In genomic region chr2:50128322-50129277, GRCm38 (mm10) we compare ENCODE assay signal across 23 mouse cellular contexts.
DNase-seq lines count a peak whose midpoint lies in the region; ATAC-seq and TF ChIP-seq lines count a peak whose summit lies in the region.
"Had no signal": no experiment of that assay in that cellular context is flagged by ENCODE, and none has a peak within 500 bp of the region (broad histone marks: within the 10 kb centered on the region; RNA-seq: fewer than 3 reads in every experiment).

No protein-coding gene starts in this region.

- no peak overlapping the region for H3K9ac ChIP-seq in hindbrain, embryonic 16.5 days (ENCODE audit: low read depth, low read length)
- H3K9ac ChIP-seq in hindbrain, embryonic 11.5 days (ENCODE audit: low read depth, low read length): no peak overlapping the region
- H3K9ac ChIP-seq in forebrain, embryonic 11.5 days (ENCODE audit: low read length): no peak overlapping the region
- H3K9ac ChIP-seq in hindbrain, postnatal 0 days (replicated peaks; ENCODE audit: low read length): no peak overlapping the region
- H3K9ac ChIP-seq: embryonic facial prominence, embryonic 12.5 days had no signal

- H3K4me2 ChIP-seq in hindbrain, embryonic 16.5 days (ENCODE audit: low read length): no peak overlapping the region
- H3K4me2 ChIP-seq in hindbrain, embryonic 11.5 days (replicated peaks; ENCODE audit: low read depth, low read length): no peak overlapping the region
- H3K4me2 ChIP-seq in forebrain, embryonic 11.5 days (ENCODE audit: low read depth, low read length, severe bottlenecking): no peak overlapping the region
- H3K4me2 ChIP-seq in hindbrain, postnatal 0 days (ENCODE audit: low read depth, low read length): no peak overlapping the region
- H3K4me2 ChIP-seq: embryonic facial prominence, embryonic 12.5 days; heart, embryonic 11.5 days; liver, embryonic 11.5 days had no signal

- no peak overlapping the region for H3K4me3 ChIP-seq in hindbrain, embryonic 16.5 days (ENCODE audit: low read length)
- H3K4me3 ChIP-seq in hindbrain, embryonic 11.5 days (ENCODE audit: low read depth, low read length): no peak overlapping the region
- no peak overlapping the region for H3K4me3 ChIP-seq in forebrain, embryonic 11.5 days (ENCODE audit: low read depth, low read length)
- H3K4me3 ChIP-seq in hindbrain, postnatal 0 days (ENCODE audit: low read length): no peak overlapping the region
- H3K4me3 ChIP-seq in layer of hippocampus, adult 2 months: no peak overlapping the region
- H3K4me3 ChIP-seq: embryonic facial prominence, embryonic 12.5 days; erythroblast, embryonic 14.5 days; megakaryocyte, embryonic 14.5 days; myocyte had no signal

- ATAC-seq in hindbrain, embryonic 16.5 days: peak; percentile 53; the same call in 1 of the 2 replicates
- ATAC-seq in hindbrain, embryonic 11.5 days (ENCODE audit: low FRiP score): no peak
- ATAC-seq in forebrain, embryonic 11.5 days (replicated peaks; ENCODE audit: low FRiP score): no peak
- ATAC-seq in hindbrain, postnatal 0 days: no peak
- ATAC-seq: inflammation-experienced regulatory T-cells, adult 6 months had no signal

- no peaks in the 10 kb centered on the region for H3K27me3 ChIP-seq in hindbrain, embryonic 16.5 days (replicated peaks; ENCODE audit: control insufficient read depth, insufficient read depth, low read length)
- no peaks in the 10 kb centered on the region for H3K27me3 ChIP-seq in hindbrain, embryonic 11.5 days (ENCODE audit: control insufficient read depth, insufficient read depth, low read length)
- no peaks in the 10 kb centered on the region for H3K27me3 ChIP-seq in forebrain, embryonic 11.5 days (ENCODE audit: control insufficient read depth, insufficient read depth, low read length)
- no peaks in the 10 kb centered on the region for H3K27me3 ChIP-seq in hindbrain, postnatal 0 days (ENCODE audit: insufficient read depth, low read length)
- H3K27me3 ChIP-seq: embryonic facial prominence, embryonic 12.5 days; megakaryocyte, embryonic 14.5 days had no signal

- no peaks in the 10 kb centered on the region for H3K36me3 ChIP-seq in hindbrain, embryonic 16.5 days (ENCODE audit: control insufficient read depth, insufficient read depth, low read length)
- H3K36me3 ChIP-seq in hindbrain, embryonic 11.5 days (ENCODE audit: control insufficient read depth, insufficient read depth, low read length): no peaks in the 10 kb centered on the region
- H3K36me3 ChIP-seq in forebrain, embryonic 11.5 days (ENCODE audit: control insufficient read depth, insufficient read depth, low read length): no peaks in the 10 kb centered on the region
- H3K36me3 ChIP-seq in hindbrain, postnatal 0 days (ENCODE audit: insufficient read depth, low read length): no peaks in the 10 kb centered on the region
- H3K36me3 ChIP-seq: embryonic facial prominence, embryonic 12.5 days had no signal

- TF ChIP-seq CTCF in brain, embryonic 14.5 days (IDR thresholded peaks at IDR 0.05; ENCODE audit: borderline replicate concordance, extremely low read depth, insufficient read depth, insufficient read length): no peak
- TF ChIP-seq CTCF in hindbrain, postnatal 0 days (IDR thresholded peaks at IDR 0.05; ENCODE audit: low read depth): 0 out of 2 replicates have a peak, but pooled peaks have one; percentile 4
- no peak for TF ChIP-seq CTCF in layer of hippocampus, adult 2 months (conservative IDR thresholded peaks at IDR 0.05)

- 48% methylated on average over 12 of the region's 12 CpGs for WGBS in hindbrain, embryonic 16.5 days
- 76% methylated on average over 12 of the region's 12 CpGs for WGBS in hindbrain, embryonic 11.5 days
- WGBS in forebrain, embryonic 11.5 days: 77% methylated on average over 12 of the region's 12 CpGs
- WGBS in hindbrain, postnatal 0 days: 40% methylated on average over 12 of the region's 12 CpGs

- no peak for DNase-seq in hindbrain, embryonic 11.5 days (ENCODE audit: low spot score)
- DNase-seq in brain, embryonic 14.5 days (ENCODE audit: low read depth): peak; percentile 85
- DNase-seq in forebrain, embryonic 11.5 days (ENCODE audit: low spot score): no peak
- DNase-seq in hindbrain, postnatal 0 days (ENCODE audit: low spot score): peak; percentile 37
- DNase-seq in layer of hippocampus, adult 2 months (ENCODE audit: low spot score in 2 of 2): no peak
- DNase-seq in adrenal gland, adult 2 months: no peak
- no peak for DNase-seq in layer of hippocampus, adult 18-20 months (ENCODE audit: low spot score in 2 of 2)
- DNase-seq: cerebellum, adult 9-11 months; gastrocnemius, postnatal 36 days; kidney, adult 2 months; kidney, postnatal 10 days; left cerebral cortex, postnatal 4 days; lung, adult 2 months; right cerebral cortex, adult 18-20 months; thymus, postnatal 25 days had no signal

- 0 out of 2 replicates have a peak overlapping the region, but pooled peaks have one; percentile 23 for H3K27ac ChIP-seq in hindbrain, embryonic 16.5 days (ENCODE audit: low read depth, low read length)
- H3K27ac ChIP-seq in hindbrain, embryonic 11.5 days (ENCODE audit: low read depth, low read length): no peak overlapping the region
- H3K27ac ChIP-seq in forebrain, embryonic 11.5 days (ENCODE audit: low read depth, low read length): peak overlapping the region; percentile 46
- H3K27ac ChIP-seq in hindbrain, postnatal 0 days: no peak overlapping the region
- H3K27ac ChIP-seq in layer of hippocampus, adult 2 months: no peak overlapping the region
- H3K27ac ChIP-seq: embryonic facial prominence, embryonic 12.5 days had no signal

- no peaks in the 10 kb centered on the region for H3K9me3 ChIP-seq in hindbrain, embryonic 16.5 days (ENCODE audit: control insufficient read depth, low read length)
- no peaks in the 10 kb centered on the region for H3K9me3 ChIP-seq in hindbrain, embryonic 11.5 days (ENCODE audit: control insufficient read depth, low read length)
- no peaks in the 10 kb centered on the region for H3K9me3 ChIP-seq in forebrain, embryonic 11.5 days (ENCODE audit: control insufficient read depth, low read length)
- H3K9me3 ChIP-seq in hindbrain, postnatal 0 days (ENCODE audit: low read length): no peaks in the 10 kb centered on the region
- H3K9me3 ChIP-seq: embryonic facial prominence, embryonic 12.5 days had no signal

- TF ChIP-seq POLR2A in brain, embryonic 14.5 days (IDR thresholded peaks at IDR 0.05; ENCODE audit: borderline replicate concordance, extremely low read depth, insufficient read depth, insufficient read length, poor library complexity, severe bottlenecking): no peak

- H3K4me1 ChIP-seq in hindbrain, embryonic 16.5 days (ENCODE audit: control insufficient read depth, insufficient read depth, low read depth, low read length): peaks cover 12% of the 10 kb centered on the region
- H3K4me1 ChIP-seq in hindbrain, embryonic 11.5 days (replicated peaks; ENCODE audit: control insufficient read depth, insufficient read depth, low read length): no peaks in the 10 kb centered on the region
- peaks cover 5% of the 10 kb centered on the region; the same call in 1 of the 2 replicates for H3K4me1 ChIP-seq in forebrain, embryonic 11.5 days (replicated peaks; ENCODE audit: control insufficient read depth, insufficient read depth, low read length)
- peaks cover 7% of the 10 kb centered on the region for H3K4me1 ChIP-seq in hindbrain, postnatal 0 days (ENCODE audit: insufficient read depth, low read length)
- H3K4me1 ChIP-seq: megakaryocyte, embryonic 14.5 days had no signal

Comparison
In these comparisons a context has a peak if more than half of its experiments do, and no peak if none do; other contexts are left out.
1. H3K27ac ChIP-seq: peak in hindbrain, embryonic 16.5 days (single experiment) and forebrain, embryonic 11.5 days (single experiment); none in hindbrain, embryonic 11.5 days (single experiment), hindbrain, postnatal 0 days (single experiment) and layer of hippocampus, adult 2 months (single experiment).
2. DNase-seq: peak in brain, embryonic 14.5 days (single experiment) and hindbrain, postnatal 0 days (single experiment); none in hindbrain, embryonic 11.5 days (single experiment), forebrain, embryonic 11.5 days (single experiment), layer of hippocampus, adult 2 months (0 of 2), adrenal gland, adult 2 months (single experiment) and layer of hippocampus, adult 18-20 months (0 of 2).